Mouse (Mus musculus) liver, embryonic 14.5 days (tissue): ENCODE results near the gene Ccl28.

Experiments
- CTCF ChIP-seq: IDR thresholded peaks from 2 replicates; pipeline ENCODE4 v1.5.1; 2016; ENCODE audit warnings: antibody characterized with exemption, low read depth, control low read depth
- EP300 ChIP-seq: IDR thresholded peaks from 2 replicates; pipeline ENCODE4 v1.6.1; 2016; ENCODE audit warnings: antibody characterized with exemption, low read depth

DNA sequence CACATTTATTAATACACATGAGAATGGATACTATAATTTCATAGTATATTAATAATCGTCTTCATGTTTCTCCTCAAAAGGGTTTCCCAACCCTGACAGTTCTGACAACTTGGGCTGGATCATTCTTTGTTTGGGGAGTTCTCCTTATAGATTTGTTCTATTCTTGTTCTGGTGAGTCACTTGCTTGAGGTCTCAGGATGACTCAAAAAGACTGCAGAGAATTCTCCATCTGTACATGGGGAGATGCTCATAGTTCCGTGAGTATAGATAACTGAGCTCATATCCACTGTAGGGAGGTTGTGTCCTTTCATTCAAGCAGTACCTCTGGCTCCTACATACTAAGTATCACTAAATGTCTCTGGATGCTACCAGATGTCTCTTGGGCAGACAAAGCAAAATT, 31.1 kb downstream of the Ccl28 start:
- TF ChIP-seq EP300 (no peak), CTCF (no peak)
